Mouse (Mus musculus) embryonic facial prominence, embryonic 11.5 days (tissue): ENCODE measurements around the gene Mef2d. TPM values are rescaled to one million over a fixed set of nuclear protein-coding genes. Genes with fewer than 3 reads are reported as not detected.
A peak's percentile ranks its signal among the peaks of the same experiment; 100 is the strongest.

Source experiments
- ATAC-seq: fragments of 200-750 bp; cut with Nextera tagmentation; replicated peaks from 2 replicates; pipeline ENCODE4 v1.8.0; 2017; ENCODE audit warnings: low read depth; ENCODE audit not compliant: insufficient number of reproducible peaks, low FRiP score, low TSS enrichment
- DNase-seq: peaks from one replicate; pipeline ENCODE4 v3.0.0-alpha.2; 2015; ENCODE audit warnings: low spot score
- H3K27ac ChIP-seq: fragments of 300-500 bp; sonication (generic); replicated peaks from 2 replicates; pipeline ENCODE4 v1.5.1; 2014; ENCODE audit warnings: mild to moderate bottlenecking, low read depth, low read length, control low read depth
- H3K27me3 ChIP-seq: fragments of 300-500 bp; sonication (generic); 2 replicates; pipeline ENCODE4 v1.6.1; 2014; ENCODE audit warnings: mild to moderate bottlenecking, low read length, moderate library complexity, mixed read lengths; ENCODE audit not compliant: control insufficient read depth, insufficient read depth
- H3K36me3 ChIP-seq: fragments of 300-500 bp; sonication (generic); replicated peaks from 2 replicates; pipeline ENCODE4 v1.6.1; 2014; ENCODE audit warnings: low read depth, mild to moderate bottlenecking, low read length, moderate library complexity, mixed read lengths; ENCODE audit not compliant: control insufficient read depth, insufficient read depth
- H3K4me1 ChIP-seq: fragments of 300-500 bp; sonication (generic); 2 replicates; pipeline ENCODE4 v1.6.1; 2014; ENCODE audit warnings: low read length, mixed read lengths; ENCODE audit not compliant: control insufficient read depth, insufficient read depth
- H3K4me2 ChIP-seq: fragments of 300-500 bp; sonication (generic); 2 replicates; pipeline ENCODE4 v1.6.1; 2014; ENCODE audit warnings: low read depth, mild to moderate bottlenecking, control low read depth, low read length, moderate library complexity
- H3K4me3 ChIP-seq: fragments of 300-500 bp; sonication (generic); 2 replicates; pipeline ENCODE4 v1.5.1; 2014; ENCODE audit warnings: low read depth, low read length, control low read depth
- H3K9ac ChIP-seq: fragments of 300-500 bp; sonication (generic); replicated peaks from 2 replicates; pipeline ENCODE4 v1.6.1; 2014; ENCODE audit warnings: mild to moderate bottlenecking, control low read depth, low read length
- H3K9me3 ChIP-seq: fragments of 300-500 bp; sonication (generic); replicated peaks from 2 replicates; pipeline ENCODE4 v1.6.1; 2016; ENCODE audit warnings: mild to moderate bottlenecking, low read length, inconsistent platforms, mixed read lengths; ENCODE audit not compliant: control insufficient read depth
- WGBS: fragments of 180-500 bp; shearing (Covaris S2); extraction: QIAGEN DNeasy Blood & Tissue Kit; methylation state at CpG from one replicate; pipeline ENCODE4 v1.1.7; 2014; 5-methylcytosine and 5-hydroxymethylcytosine counted together
- microRNA-seq: library from miRNA; unstranded; fragments of <30 nt; microRNA quantifications from one replicate; pipeline ENCODE4, GENCODE M21; 2016; ENCODE audit warnings: borderline number of aligned reads
- polyA plus RNA-seq: library from polyadenylated mRNA; unstranded; fragments of >200 nt; fragmentation: Nextera tagmentation; extraction: Ambion mirVana; gene quantifications from 2 replicates; pipeline ENCODE4 v1.2.1, GENCODE M21; 2014

The Mef2d gene
- polyA plus RNA-seq, 1 experiment from 2014 or later, result 12.5 TPM

- Histone ChIP-seq H3K27ac (no peak overlapping the region), H3K9ac (no peak overlapping the region), H3K4me2 (peak overlapping the region; percentile 15; the same call in 1 of the 2 replicates)
These were observed 73.9 kb downstream of the Mef2d start for GRCm38 (mm10) chr3:88216116-88216515.

DNA sequence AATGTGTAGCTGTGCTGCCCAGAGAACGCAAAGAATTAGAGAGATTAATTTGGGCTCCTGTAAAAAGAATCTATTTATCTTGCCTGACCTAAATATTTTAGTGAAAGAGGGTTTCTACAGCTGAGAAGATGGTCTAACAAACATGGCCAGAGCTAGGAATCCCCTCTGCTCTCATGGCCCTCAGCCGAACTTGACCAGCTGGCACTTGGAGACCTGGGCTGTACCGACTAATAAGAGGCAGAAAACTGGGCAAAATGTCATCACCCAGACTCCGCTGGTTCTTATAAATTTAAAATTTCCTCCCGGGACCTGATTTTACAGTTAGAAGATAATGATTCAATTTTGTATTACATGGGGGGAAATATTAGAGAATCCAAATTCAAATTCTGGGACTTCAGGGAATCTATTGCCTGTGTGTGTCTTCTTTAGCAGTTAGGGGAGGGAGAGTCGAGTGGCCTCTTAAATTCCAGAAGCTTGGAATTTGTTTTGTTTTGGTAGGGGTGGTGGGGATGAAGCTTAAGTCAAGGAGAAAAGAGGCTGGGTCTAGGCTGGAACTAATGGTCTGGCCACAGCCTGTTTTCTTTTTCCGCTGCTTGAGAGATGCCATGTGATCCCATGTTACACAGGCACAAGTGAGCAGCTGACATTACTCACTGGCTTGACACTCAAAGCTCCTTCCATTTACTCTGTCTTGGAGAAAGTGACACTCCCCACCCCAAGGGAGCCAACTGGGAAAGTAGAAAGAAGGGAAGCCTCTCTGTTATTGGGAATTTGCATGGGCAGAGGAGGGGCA, 74.6 kb downstream of the Mef2d start:
- Histone ChIP-seq H3K36me3 (no peaks in the 10 kb centered on the region), H3K4me1 (no peaks in the 10 kb centered on the region), H3K9me3 (no peaks in the 10 kb centered on the region), H3K4me3 (no peak overlapping the region), H3K9ac (no peak overlapping the region), H3K4me2 (no peak overlapping the region), H3K27me3 (peaks cover 78% of the 10 kb centered on the region), H3K27ac (no peak overlapping the region)
- 8% methylated on average over 7 of the region's 7 CpGs for WGBS
- DNase-seq (no peak), ATAC-seq (no peak)

More at GRCm38 (mm10) chr3:88216116-88216515, 73.9 kb downstream of the Mef2d start:
- Histone ChIP-seq H3K36me3 (no peaks in the 10 kb centered on the region), H3K9me3 (no peaks in the 10 kb centered on the region), H3K4me1 (no peaks in the 10 kb centered on the region), H3K4me3 (peak overlapping the region; percentile 25), H3K27me3 (peaks cover 84% of the 10 kb centered on the region)
- ATAC-seq, result no peak
- no peak for DNase-seq
- WGBS, result 1% methylated on average over 6 of the region's 6 CpGs

GRCm38 (mm10) chr3:88217679-88218078, 75.5 kb downstream of the Mef2d start:
- Histone ChIP-seq H3K4me2 (no peak overlapping the region), H3K9me3 (no peaks in the 10 kb centered on the region), H3K27ac (no peak overlapping the region), H3K27me3 (peaks cover 69% of the 10 kb centered on the region), H3K36me3 (no peaks in the 10 kb centered on the region), H3K4me1 (no peaks in the 10 kb centered on the region), H3K9ac (no peak overlapping the region), H3K4me3 (no peak overlapping the region)
- ATAC-seq (no peak), DNase-seq (no peak)
- WGBS, result 46% methylated on average over 1 of the region's 2 CpGs

- DNase-seq (no peak), ATAC-seq (no peak)
- H3K36me3 ChIP-seq, result no peaks in the 10 kb centered on the region
- 11% methylated on average over 9 of the region's 9 CpGs for WGBS
- no peak overlapping the region for H3K4me2 ChIP-seq
- peaks cover 48% of the 10 kb centered on the region for H3K27me3 ChIP-seq
- no peaks in the 10 kb centered on the region for H3K9me3 ChIP-seq
- no peak overlapping the region for H3K4me3 ChIP-seq
- no peak overlapping the region for H3K9ac ChIP-seq
- no peaks in the 10 kb centered on the region for H3K4me1 ChIP-seq
- H3K27ac ChIP-seq, result no peak overlapping the region
These were observed 77.8 kb downstream of the Mef2d start for GRCm38 (mm10) chr3:88219940-88220339.

- Histone ChIP-seq H3K27ac (no peak overlapping the region), H3K4me1 (no peaks in the 10 kb centered on the region), H3K4me2 (no peak overlapping the region), H3K4me3 (no peak overlapping the region), H3K9me3 (no peaks in the 10 kb centered on the region), H3K27me3 (peaks cover 41% of the 10 kb centered on the region), H3K36me3 (no peaks in the 10 kb centered on the region), H3K9ac (no peak overlapping the region)
- ATAC-seq (no peak), DNase-seq (peak; percentile 90)
- 2% methylated on average over 6 of the region's 6 CpGs for WGBS
These were observed 78.7 kb downstream of the Mef2d start for GRCm38 (mm10) chr3:88220842-88221241.

Small RNAs within 50 kb of the gene (microRNA-seq; reads per million reads assigned to microRNA genes)
- gene Gm25641 (not detected), gene Mir3093 (8.0 reads per million, percentile 9 among the genes with 10 or more reads in this experiment), gene Mir9-1 (not detected)

Other genes starting within 250 kb of the Mef2d start
- gene Hdgf, start 236.1 kb upstream of the Mef2d start, polyA plus RNA-seq, result 269 and 289 TPM in 2 replicates
- 73.6 and 79.3 TPM in 2 replicates for gene Mrpl24, start 222.9 kb upstream of the Mef2d start, polyA plus RNA-seq
- gene Isg20l2, start 212.1 kb upstream of the Mef2d start, polyA plus RNA-seq, result 51.5 and 52.3 TPM in 2 replicates
- 13.5 and 16.0 TPM in 2 replicates for gene Rrnad1, start 211.7 kb upstream of the Mef2d start, polyA plus RNA-seq
- 626 and 642 TPM in 2 replicates for gene Crabp2, start 193.7 kb upstream of the Mef2d start, polyA plus RNA-seq
- gene Nes, start 171.3 kb upstream of the Mef2d start, polyA plus RNA-seq, result 15.1 and 16.2 TPM in 2 replicates
- gene Bcan, start 142.1 kb upstream of the Mef2d start, polyA plus RNA-seq, result 0.06 TPM in 1 of 2 replicates, not detected in the other
- gene Hapln2, start 114.8 kb upstream of the Mef2d start, polyA plus RNA-seq, result 0.32 TPM in 1 of 2 replicates, not detected in the other
- gene Gpatch4, start 99.3 kb upstream of the Mef2d start, polyA plus RNA-seq, result 34.7 and 37.8 TPM in 2 replicates
- 157 and 169 TPM in 2 replicates for gene Naxe, start 83.9 kb upstream of the Mef2d start, polyA plus RNA-seq
- gene Ttc24, start 64.1 kb upstream of the Mef2d start, polyA plus RNA-seq, result 0.08 and 0.11 TPM in 2 replicates
- 17.8 and 18.1 TPM in 2 replicates for gene Iqgap3, start 60.4 kb upstream of the Mef2d start, polyA plus RNA-seq
- gene Rhbg, start 112.3 kb downstream of the Mef2d start, polyA plus RNA-seq, result 0.25 and 0.26 TPM in 2 replicates
- gene Gm38392, start 144.8 kb downstream of the Mef2d start, polyA plus RNA-seq, result 0.36 TPM in 1 of 2 replicates, not detected in the other
- gene Tsacc, start 154.6 kb downstream of the Mef2d start, polyA plus RNA-seq, result 9.8 and 13.1 TPM in 2 replicates
- gene Cct3, start 154.7 kb downstream of the Mef2d start, polyA plus RNA-seq, result 784 and 788 TPM in 2 replicates
- gene Glmp, start 182.7 kb downstream of the Mef2d start, polyA plus RNA-seq, result 77.9 and 87.3 TPM in 2 replicates
- gene Tmem79, start 193.8 kb downstream of the Mef2d start, polyA plus RNA-seq, result 2.1 and 2.8 TPM in 2 replicates
- gene Smg5, start 193.9 kb downstream of the Mef2d start, polyA plus RNA-seq, result 33.3 and 39.3 TPM in 2 replicates
- gene Paqr6, start 222.2 kb downstream of the Mef2d start, polyA plus RNA-seq, result 0.60 and 0.82 TPM in 2 replicates
- 0.32 TPM in 1 of 2 replicates, not detected in the other for gene Bglap3, start 230.4 kb downstream of the Mef2d start, polyA plus RNA-seq
- gene Bglap2, start 236.3 kb downstream of the Mef2d start, polyA plus RNA-seq, result not detected in 2 replicates
- gene Bglap, start 242.1 kb downstream of the Mef2d start, polyA plus RNA-seq, result 0.57 TPM in 1 of 2 replicates, not detected in the other